In genomic region chr5:111530628-111531524, GRCm38 (mm10) we compare ENCODE assay signal across 9 mouse cellular contexts.
DNase-seq lines count a peak whose midpoint lies in the region; ATAC-seq lines count a peak whose summit lies in the region.
"Had no signal": no experiment of that assay in that cellular context is flagged by ENCODE, and none has a peak within 500 bp of the region (broad histone marks: within the 10 kb centered on the region; RNA-seq: fewer than 3 reads in every experiment).

No protein-coding gene starts in this region.

- peak overlapping the region; percentile 7; the same call in 1 of the 2 replicates for H3K4me3 ChIP-seq in heart, embryonic 13.5 days
- H3K4me3 ChIP-seq in limb, embryonic 11.5 days (ENCODE audit: low read depth, low read length), result no peak overlapping the region

- 0 out of 2 replicates have a peak overlapping the region, but pooled peaks have one; percentile 8 for H3K27ac ChIP-seq in heart, embryonic 13.5 days (replicated peaks)
- peak overlapping the region; percentile 25; the same call in 1 of the 2 replicates for H3K27ac ChIP-seq in limb, embryonic 11.5 days (replicated peaks; ENCODE audit: low read depth, low read length)

- peaks cover 61% of the 10 kb centered on the region for H3K27me3 ChIP-seq in heart, embryonic 13.5 days (replicated peaks)
- H3K27me3 ChIP-seq in limb, embryonic 11.5 days (ENCODE audit: control insufficient read depth, insufficient read depth, low read length), result peaks cover 5% of the 10 kb centered on the region; the same call in 1 of the 2 replicates

- no peaks in the 10 kb centered on the region for H3K9me3 ChIP-seq in heart, embryonic 13.5 days
- no peaks in the 10 kb centered on the region for H3K9me3 ChIP-seq in limb, embryonic 11.5 days (ENCODE audit: control insufficient read depth, low read length)

- H3K9ac ChIP-seq in heart, embryonic 13.5 days, result peak overlapping the region; percentile 15
- H3K9ac ChIP-seq in limb, embryonic 11.5 days (ENCODE audit: low read length), result peak overlapping the region; percentile 18; the same call in 1 of the 2 replicates

- 28% methylated on average over 26 of the region's 26 CpGs for WGBS in heart, embryonic 13.5 days
- 13% methylated on average over 26 of the region's 26 CpGs for WGBS in limb, embryonic 11.5 days

- H3K4me1 ChIP-seq in heart, embryonic 13.5 days, result peaks cover 85% of the 10 kb centered on the region
- peaks cover 46% of the 10 kb centered on the region for H3K4me1 ChIP-seq in limb, embryonic 11.5 days (ENCODE audit: control insufficient read depth, insufficient read depth, low read length)

- peak; percentile 28 for DNase-seq in ovary, postnatal 36 days (ENCODE audit: low spot score)
- no peak for DNase-seq in ovary, adult 18-20 months (ENCODE audit: low spot score)
- peak; percentile 80 for DNase-seq in limb, embryonic 11.5 days (ENCODE audit: low spot score)
- peak; percentile 86 for DNase-seq in skeletal muscle tissue, adult 2 months (ENCODE audit: low read depth, low spot score)
- no peak for DNase-seq in adrenal gland, adult 2 months
- DNase-seq in natural killer cell, adult 2 months (ENCODE audit: low spot score in 2 of 2), result no peak
- no peak for DNase-seq in MN1 (ENCODE audit: low spot score)

- no peak for ATAC-seq in heart, embryonic 13.5 days (ENCODE audit: extremely low read depth, insufficient number of reproducible peaks, low FRiP score, low TSS enrichment)
- peak; percentile 35; the same call in 1 of the 2 replicates for ATAC-seq in limb, embryonic 11.5 days (ENCODE audit: insufficient number of reproducible peaks, low FRiP score, low TSS enrichment, low read depth)
- ATAC-seq: Patski had no signal

- peak overlapping the region; percentile 56 for H3K4me2 ChIP-seq in heart, embryonic 13.5 days
- H3K4me2 ChIP-seq in limb, embryonic 11.5 days (ENCODE audit: low read depth, severe bottlenecking), result peak overlapping the region; percentile 31

- H3K36me3 ChIP-seq in heart, embryonic 13.5 days, result no peaks in the 10 kb centered on the region
- no peaks in the 10 kb centered on the region for H3K36me3 ChIP-seq in limb, embryonic 11.5 days (ENCODE audit: control insufficient read depth, insufficient read depth, low read length)

Comparison
In these comparisons a context has a peak if more than half of its experiments do, and no peak if none do; other contexts are left out.
1. DNase-seq: peak in ovary, postnatal 36 days (single experiment), limb, embryonic 11.5 days (single experiment) and skeletal muscle tissue, adult 2 months (single experiment); none in ovary, adult 18-20 months (single experiment), adrenal gland, adult 2 months (single experiment), natural killer cell, adult 2 months (0 of 2) and MN1 (single experiment).